Mouse (Mus musculus) neural tube, embryonic 11.5 days (tissue): Measurements from ENCODE around the gene Hnrnpul2. TPM values are rescaled to one million over a fixed set of nuclear protein-coding genes. Genes with fewer than 3 reads are reported as not detected.
"Not testable (repeated sequence)": the region's sequence is repeated elsewhere in the genome, so short reads cannot be mapped to it uniquely, and the experiment has no call there.

Source experiments
- ATAC-seq: fragments of 200-750 bp; cut with Nextera tagmentation; 2 replicates; pipeline ENCODE4 v1.8.0; 2017; ENCODE audit warnings: moderate number of reproducible peaks, mild to moderate bottlenecking, moderate TSS enrichment, moderate library complexity; ENCODE audit not compliant: insufficient read depth, low FRiP score, low TSS enrichment
- DNase-seq: peaks from one replicate; pipeline ENCODE4 v3.0.0-alpha.2; 2015; ENCODE audit warnings: low spot score
- H3K27ac ChIP-seq: fragments of 300-500 bp; sonication (generic); 2 replicates; pipeline ENCODE4 v1.5.1; 2014; ENCODE audit warnings: low read depth, mild to moderate bottlenecking, low read length
- H3K27me3 ChIP-seq: fragments of 300-500 bp; sonication (generic); 2 replicates; pipeline ENCODE4 v1.6.1; 2014; ENCODE audit warnings: mild to moderate bottlenecking, low read length, mixed read lengths; ENCODE audit not compliant: control insufficient read depth, insufficient read depth
- H3K36me3 ChIP-seq: fragments of 300-500 bp; sonication (generic); 2 replicates; pipeline ENCODE4 v1.6.1; 2014; ENCODE audit warnings: mild to moderate bottlenecking, low read length, moderate library complexity, mixed read lengths; ENCODE audit not compliant: control insufficient read depth, insufficient read depth
- H3K4me1 ChIP-seq: fragments of 300-500 bp; sonication (generic); 2 replicates; pipeline ENCODE4 v1.6.1; 2014; ENCODE audit warnings: low read length, mixed read lengths; ENCODE audit not compliant: control insufficient read depth, insufficient read depth
- H3K4me2 ChIP-seq: fragments of 300-500 bp; sonication (generic); 2 replicates; pipeline ENCODE4 v1.6.1; 2014; ENCODE audit warnings: low read depth, mild to moderate bottlenecking, moderate library complexity
- H3K4me3 ChIP-seq: fragments of 300-500 bp; sonication (generic); 2 replicates; pipeline ENCODE4 v1.5.1; 2014; ENCODE audit warnings: low read depth, low read length
- H3K9ac ChIP-seq: fragments of 300-500 bp; sonication (generic); 2 replicates; pipeline ENCODE4 v1.6.1; 2014; ENCODE audit warnings: mild to moderate bottlenecking, low read length
- H3K9me3 ChIP-seq: fragments of 300-500 bp; sonication (generic); 2 replicates; pipeline ENCODE4 v1.6.1; 2016; ENCODE audit warnings: low read length; ENCODE audit not compliant: control insufficient read depth
- WGBS: fragments of 180-500 bp; shearing (Covaris S2); extraction: QIAGEN DNeasy Blood & Tissue Kit; methylation state at CpG from one replicate; pipeline ENCODE4 v1.1.7; 2014; 5-methylcytosine and 5-hydroxymethylcytosine counted together
- polyA plus RNA-seq: library from polyadenylated mRNA; unstranded; fragments of >200 nt; fragmentation: Nextera tagmentation; extraction: Ambion mirVana; gene quantifications from 2 replicates; pipeline ENCODE4 v1.2.1, GENCODE M21; 2014

Hnrnpul2 gene
- polyA plus RNA-seq, 1 experiment from 2014 or later = 5.7 TPM

- DNase-seq = no peak
- Histone ChIP-seq H3K9me3 (no peaks in the 10 kb centered on the region), H3K36me3 (peaks cover 45% of the 10 kb centered on the region), H3K4me3 (no peak within 1 kb of the TSS), H3K9ac (no peak within 1 kb of the TSS), H3K4me1 (no peaks in the 10 kb centered on the region), H3K27ac (no peak within 1 kb of the TSS), H3K27me3 (no peaks in the 10 kb centered on the region), H3K4me2 (no peak within 1 kb of the TSS)
- WGBS = 94% methylated on average over 8 of the region's 8 CpGs
- ATAC-seq = no peak
Measured at GRCm38 (mm10) chr19:8829660-8830059, 9.8 kb downstream of the Hnrnpul2 start, which contains the start of gene AC129217.1. AC129217.1 (plus strand) TSS chr19:8829773.

- Histone ChIP-seq H3K9me3 (no peaks in the 10 kb centered on the region), H3K4me2 (no peak overlapping the region), H3K9ac (no peak overlapping the region), H3K36me3 (peaks cover 43% of the 10 kb centered on the region), H3K27me3 (no peaks in the 10 kb centered on the region), H3K27ac (no peak overlapping the region), H3K4me1 (no peaks in the 10 kb centered on the region), H3K4me3 (no peak overlapping the region)
- DNase-seq = no peak
- no peak for ATAC-seq
- WGBS = 92% methylated on average over 8 of the region's 8 CpGs
Measured at GRCm38 (mm10) chr19:8830664-8831063, 10.9 kb downstream of the Hnrnpul2 start.

GRCm38 (mm10) chr19:8831262-8831661, 11.5 kb downstream of the Hnrnpul2 start:
- H3K36me3 ChIP-seq = peaks cover 41% of the 10 kb centered on the region
- no peak overlapping the region for H3K4me3 ChIP-seq
- ATAC-seq (no peak), DNase-seq (no peak)
- no peak overlapping the region for H3K9ac ChIP-seq
- H3K4me1 ChIP-seq = no peaks in the 10 kb centered on the region
- no peaks in the 10 kb centered on the region for H3K9me3 ChIP-seq
- H3K27ac ChIP-seq = no peak overlapping the region
- no peaks in the 10 kb centered on the region for H3K27me3 ChIP-seq
- no peak overlapping the region for H3K4me2 ChIP-seq
- WGBS = 87% methylated on average over 11 of the region's 11 CpGs

GRCm38 (mm10) chr19:8832971-8833370, 13.2 kb downstream of the Hnrnpul2 start:
- Histone ChIP-seq H3K36me3 (peaks cover 33% of the 10 kb centered on the region), H3K4me1 (no peaks in the 10 kb centered on the region), H3K9ac (no peak overlapping the region), H3K27ac (no peak overlapping the region), H3K9me3 (no peaks in the 10 kb centered on the region), H3K4me3 (no peak overlapping the region), H3K27me3 (no peaks in the 10 kb centered on the region), H3K4me2 (no peak overlapping the region)
- WGBS = 96% methylated on average over 4 of the region's 4 CpGs
- no peak for DNase-seq
- no peak for ATAC-seq

- not testable (repeated sequence) for H3K27ac ChIP-seq, H3K27me3 ChIP-seq, ATAC-seq, H3K9ac ChIP-seq, H3K9me3 ChIP-seq, DNase-seq, H3K4me2 ChIP-seq, H3K4me3 ChIP-seq
- Histone ChIP-seq H3K4me1 (peaks cover 12% of the 10 kb centered on the region), H3K36me3 (peaks cover 14% of the 10 kb centered on the region)
- 96% methylated on average over 10 of the region's 10 CpGs for WGBS
Measured at GRCm38 (mm10) chr19:8836327-8836726, 16.5 kb downstream of the Hnrnpul2 start.

GRCm38 (mm10) chr19:8837251-8837791, 17.5 kb downstream of the Hnrnpul2 start, which contains the start of gene Bscl2:
Bscl2 (plus strand) TSS chr19:8837467.
- Histone ChIP-seq H3K9ac (peak within 1 kb of the TSS; percentile 79), H3K4me1 (peaks cover 12% of the 10 kb centered on the region), H3K36me3 (peaks cover 9% of the 10 kb centered on the region), H3K27ac (peak within 1 kb of the TSS; percentile 90), H3K9me3 (no peaks in the 10 kb centered on the region), H3K4me3 (peak within 1 kb of the TSS; percentile 44), H3K27me3 (no peaks in the 10 kb centered on the region), H3K4me2 (peak within 1 kb of the TSS; percentile 65)
- DNase-seq (peak; percentile 89), ATAC-seq (peak; percentile 74)
- under 1% methylated on average over 38 of the region's 38 CpGs for WGBS

GRCm38 (mm10) chr19:8838041-8838730, 18.4 kb downstream of the Hnrnpul2 start:
- WGBS = 23% methylated on average over 15 of the region's 15 CpGs
- H3K36me3 ChIP-seq = peaks cover 4% of the 10 kb centered on the region

GRCm38 (mm10) chr19:8839103-8839907, 19.5 kb downstream of the Hnrnpul2 start, which contains the start of gene Gng3:
Gng3 (minus strand) TSS chr19:8839194.
- peaks cover 1% of the 10 kb centered on the region for H3K36me3 ChIP-seq
- ATAC-seq = peak; percentile 69
- H3K27me3 ChIP-seq = no peaks in the 10 kb centered on the region

More at GRCm38 (mm10) chr19:8838041-8838730, 18.4 kb downstream of the Hnrnpul2 start:
- peak; percentile 31 for DNase-seq
- Histone ChIP-seq H3K4me3 (peak overlapping the region; percentile 44), H3K4me1 (peaks cover 12% of the 10 kb centered on the region), H3K27ac (peak overlapping the region; percentile 90), H3K9ac (peak overlapping the region; percentile 79), H3K27me3 (no peaks in the 10 kb centered on the region), H3K9me3 (no peaks in the 10 kb centered on the region), H3K4me2 (peak overlapping the region; percentile 65)
- peak; percentile 17; the same call in 1 of the 2 replicates for ATAC-seq

More at GRCm38 (mm10) chr19:8839103-8839907, 19.5 kb downstream of the Hnrnpul2 start, which contains the start of gene Gng3:
- 50% methylated on average over 11 of the region's 11 CpGs for WGBS
- Histone ChIP-seq H3K4me3 (peak within 1 kb of the TSS; percentile 44), H3K9me3 (no peaks in the 10 kb centered on the region), H3K9ac (peak within 1 kb of the TSS; percentile 79), H3K27ac (peak within 1 kb of the TSS; percentile 90), H3K4me1 (peaks cover 12% of the 10 kb centered on the region), H3K4me2 (peak within 1 kb of the TSS; percentile 65)
- DNase-seq = peak; percentile 80
